Mouse (Mus musculus) cerebellum, adult (tissue): ENCODE measurements around the gene Gm10696.
"Not testable (repeated sequence)": the region's sequence is repeated elsewhere in the genome, so short reads cannot be mapped to it uniquely, and the experiment has no call there.

Source experiments
- ATAC-seq: cut with Nextera tagmentation; 2 replicates; pipeline ENCODE4 v1.9.2; 2017; ENCODE audit warnings: mild to moderate bottlenecking, moderate library complexity, mixed read lengths; ENCODE audit not compliant: insufficient number of reproducible peaks, low FRiP score, low TSS enrichment

Gm10696 gene

GRCm38 (mm10) chr3:94178093-94178492 is at the start of gene Gm10696:
Gm10696 (minus strand) TSS chr3:94178193.
- not testable (repeated sequence) for ATAC-seq

- ATAC-seq, result not testable (repeated sequence)
Observed at GRCm38 (mm10) chr3:94196414-94196813, 18.4 kb upstream of the Gm10696 start, which contains the start of gene Gm5286. Gm5286 (plus strand) TSS chr3:94196714.

GRCm38 (mm10) chr3:94167351-94167750 is 10.6 kb downstream of the Gm10696 start:
- ATAC-seq, result not testable (repeated sequence)
